Mouse (Mus musculus) lung, embryonic 14.5 days (tissue): ENCODE measurements at regions not wholly inside any gene's neighbourhood (a gene's known extent, or its start where the extent isn't known, plus 50 kb on each side); places are given as distances from the start of the nearest gene placed in this dataset.

Experiments used
- ATAC-seq: fragments of 200-750 bp; cut with Nextera tagmentation; 2 replicates; pipeline ENCODE4 v1.8.0; 2017; ENCODE audit warnings: mild to moderate bottlenecking, moderate TSS enrichment, moderate library complexity; ENCODE audit not compliant: insufficient read depth
- DNase-seq: peaks from one replicate; pipeline ENCODE4 v3.0.0-alpha.2; 2015
- H3K27ac ChIP-seq: fragments of 300-500 bp; sonication (generic); 2 replicates; pipeline ENCODE4 v1.5.1; 2014; ENCODE audit warnings: low read depth, mild to moderate bottlenecking, moderate library complexity
- H3K27me3 ChIP-seq: fragments of 300-500 bp; sonication (generic); 2 replicates; pipeline ENCODE4 v1.6.1; 2014; ENCODE audit warnings: low read length, control low read depth; ENCODE audit not compliant: insufficient read depth
- H3K36me3 ChIP-seq: fragments of 300-500 bp; sonication (generic); 2 replicates; pipeline ENCODE4 v1.6.1; 2014; ENCODE audit warnings: control low read depth; ENCODE audit not compliant: insufficient read depth
- H3K4me1 ChIP-seq: fragments of 300-500 bp; sonication (generic); 2 replicates; pipeline ENCODE4 v1.6.1; 2014; ENCODE audit warnings: antibody characterized with exemption, control low read depth; ENCODE audit not compliant: insufficient read depth
- H3K4me2 ChIP-seq: fragments of 300-500 bp; sonication (generic); 2 replicates; pipeline ENCODE4 v1.6.1; 2014; ENCODE audit warnings: mild to moderate bottlenecking
- H3K4me3 ChIP-seq: fragments of 300-500 bp; sonication (generic); 2 replicates; pipeline ENCODE4 v1.5.1; 2014; ENCODE audit warnings: low read depth, low read length
- H3K9ac ChIP-seq: fragments of 300-500 bp; sonication (generic); 2 replicates; pipeline ENCODE4 v1.6.1; 2014
- H3K9me3 ChIP-seq: fragments of 300-500 bp; sonication (generic); 2 replicates; pipeline ENCODE4 v1.6.1; 2016; ENCODE audit warnings: low read depth, low read length, control low read depth
- CTCF ChIP-seq: IDR thresholded peaks from 2 replicates; pipeline ENCODE4 v1.5.1; 2016; ENCODE audit warnings: antibody characterized with exemption, low read depth
- WGBS: fragments of 180-500 bp; shearing (Covaris S2); extraction: QIAGEN DNeasy Blood & Tissue Kit; methylation state at CpG from one replicate; pipeline ENCODE4 v1.1.7; 2014; 5-methylcytosine and 5-hydroxymethylcytosine counted together

DNA sequence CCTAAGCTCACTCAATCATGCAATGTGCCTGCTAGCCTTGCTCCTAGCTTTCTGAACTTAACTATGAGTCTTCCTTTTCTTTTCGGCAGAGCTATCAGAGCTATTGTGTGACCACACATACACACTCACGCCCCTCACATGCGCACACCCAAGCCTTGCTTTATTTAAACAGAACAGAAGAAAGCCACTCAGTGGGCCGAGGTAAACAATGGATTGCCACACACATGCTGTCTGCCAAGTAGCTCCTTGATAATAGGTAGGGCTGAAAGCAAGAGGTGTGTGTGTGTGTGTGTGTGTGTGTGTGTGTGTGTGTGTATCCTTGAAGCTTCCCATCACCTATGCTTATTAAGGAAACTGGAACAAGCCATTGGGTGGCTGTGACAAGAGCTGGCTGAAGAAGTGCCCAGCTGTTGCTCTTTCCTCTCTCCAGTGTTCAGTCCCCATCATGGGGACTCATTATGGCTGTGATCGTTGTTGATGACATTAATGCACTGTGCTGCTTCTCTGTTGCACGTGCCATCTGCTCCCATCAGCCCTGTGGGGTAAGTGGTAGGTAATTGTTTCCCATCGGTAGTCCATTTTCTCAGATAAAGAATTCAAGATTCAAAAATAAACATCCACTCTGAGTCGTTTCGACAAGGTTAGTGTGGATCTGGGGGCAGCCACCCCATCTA lies 201.3 kb upstream of the H2al1a start:
- Histone ChIP-seq H3K9me3 (no peaks in the 10 kb centered on the region), H3K27me3 (no peaks in the 10 kb centered on the region), H3K4me3 (no peak overlapping the region), H3K4me2 (no peak overlapping the region), H3K9ac (no peak overlapping the region), H3K4me1 (no peaks in the 10 kb centered on the region), H3K36me3 (no peaks in the 10 kb centered on the region), H3K27ac (no peak overlapping the region)
- TF ChIP-seq CTCF: no peak
- ATAC-seq (no peak), DNase-seq (no peak)
- 32% methylated on average over 9 of the region's 9 CpGs for WGBS

DNA sequence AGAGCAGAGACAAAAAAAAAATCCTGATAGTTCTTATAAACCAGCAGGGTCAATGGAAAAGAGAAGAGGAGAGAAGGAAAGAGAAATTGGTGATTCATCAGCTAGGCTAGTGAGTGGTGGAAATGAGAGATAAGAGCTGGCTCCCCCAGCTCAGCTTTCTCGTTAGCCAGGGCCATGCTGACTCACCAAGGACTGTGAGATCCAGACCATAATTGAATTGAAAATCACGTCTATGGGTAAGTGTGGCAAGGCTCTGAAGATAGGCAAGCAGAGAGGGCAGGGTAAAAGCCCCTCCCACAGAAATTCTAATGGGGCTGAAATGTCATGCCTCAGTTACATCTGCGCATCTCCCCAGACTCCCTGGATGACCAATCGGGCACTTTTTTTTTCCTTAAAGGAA lies 200.7 kb upstream of the H2al1a start:
- H3K27me3 ChIP-seq: no peaks in the 10 kb centered on the region
- H3K9me3 ChIP-seq: no peaks in the 10 kb centered on the region
- TF ChIP-seq CTCF: no peak
- DNase-seq (no peak), ATAC-seq (no peak)
- H3K27ac ChIP-seq: no peak overlapping the region
- no peak overlapping the region for H3K9ac ChIP-seq
- H3K4me1 ChIP-seq: no peaks in the 10 kb centered on the region
- WGBS: 29% methylated on average over 4 of the region's 4 CpGs
- H3K4me2 ChIP-seq: no peak overlapping the region
- H3K36me3 ChIP-seq: no peaks in the 10 kb centered on the region
- no peak overlapping the region for H3K4me3 ChIP-seq

DNA sequence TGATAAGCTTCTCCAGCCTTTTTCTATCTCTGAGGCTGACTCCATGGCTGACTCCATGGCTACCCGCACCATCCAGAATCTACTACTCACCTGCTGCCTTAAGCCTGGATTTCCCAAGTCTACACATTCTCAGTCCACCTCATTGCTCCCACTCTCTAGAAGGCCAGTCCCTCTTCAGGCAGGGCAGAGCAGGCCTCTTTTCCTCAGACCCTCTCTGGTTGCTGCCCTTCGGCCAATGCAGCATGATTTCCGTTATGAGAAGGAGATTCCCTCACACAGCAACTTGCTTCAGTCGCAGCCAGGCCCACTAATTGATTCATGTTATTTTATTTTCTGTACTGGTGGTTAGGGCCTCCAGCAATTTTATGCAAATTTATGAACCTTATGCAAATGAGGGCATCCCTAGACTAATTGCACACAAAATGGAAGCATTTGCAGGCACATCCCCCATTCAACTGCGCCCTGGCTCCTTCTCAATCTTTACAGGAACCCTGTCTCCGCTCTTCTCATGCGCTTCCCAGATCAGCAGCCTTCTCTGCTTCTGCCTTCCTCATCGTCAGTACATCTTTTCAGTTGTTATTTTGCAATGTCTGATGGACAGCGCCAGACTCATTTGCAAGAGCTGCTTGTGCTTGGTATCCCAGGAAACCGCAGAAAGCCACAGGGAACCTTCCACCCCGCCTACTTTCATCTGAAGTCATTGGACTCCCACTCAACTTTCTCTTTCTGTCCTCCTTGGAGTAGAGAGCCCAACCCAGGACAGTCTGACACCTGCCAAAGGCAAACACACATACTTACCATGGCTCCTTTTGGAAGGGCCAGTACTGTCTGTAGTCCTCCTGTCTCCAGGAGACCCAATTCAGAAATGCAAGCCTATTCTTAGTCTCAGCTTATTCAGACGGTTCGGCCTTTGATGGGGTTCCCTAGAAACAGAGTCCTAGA lies 199.6 kb upstream of the H2al1a start:
- 66% methylated on average over 13 of the region's 13 CpGs for WGBS
- H3K4me1 ChIP-seq: no peaks in the 10 kb centered on the region
- ATAC-seq (no peak), DNase-seq (no peak)
- no peak for TF ChIP-seq CTCF
- no peak overlapping the region for H3K27ac ChIP-seq
- no peak overlapping the region for H3K4me3 ChIP-seq
- H3K36me3 ChIP-seq: no peaks in the 10 kb centered on the region
- no peaks in the 10 kb centered on the region for H3K27me3 ChIP-seq
- no peaks in the 10 kb centered on the region for H3K9me3 ChIP-seq
- H3K9ac ChIP-seq: no peak overlapping the region
- no peak overlapping the region for H3K4me2 ChIP-seq

DNA sequence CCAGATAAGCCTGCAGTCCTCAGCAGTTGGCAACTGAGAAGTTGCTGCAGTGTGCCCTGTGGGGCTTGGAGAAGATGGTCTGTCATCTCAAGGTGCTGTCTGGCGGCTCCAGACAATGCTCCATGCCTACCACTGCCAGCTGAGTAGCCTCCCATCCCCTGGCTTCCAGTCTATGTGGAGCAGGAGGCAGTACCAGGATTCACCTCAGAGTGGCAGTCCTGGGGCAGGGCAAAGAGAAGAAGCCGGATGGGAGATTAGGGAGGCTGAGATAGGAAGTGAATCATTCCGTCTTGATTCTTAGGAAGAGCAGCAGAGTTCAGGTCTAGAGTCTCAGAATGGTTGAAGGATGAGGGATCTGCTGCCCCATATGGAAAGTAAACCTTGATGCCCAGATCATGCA lies 198.1 kb upstream of the H2al1a start:
- Histone ChIP-seq H3K27me3 (no peaks in the 10 kb centered on the region), H3K36me3 (no peaks in the 10 kb centered on the region), H3K4me2 (no peak overlapping the region), H3K4me1 (no peaks in the 10 kb centered on the region), H3K9ac (no peak overlapping the region), H3K9me3 (no peaks in the 10 kb centered on the region), H3K4me3 (no peak overlapping the region), H3K27ac (no peak overlapping the region)
- DNase-seq: peak; percentile 23
- WGBS: 29% methylated on average over 3 of the region's 3 CpGs
- peak; percentile 55 for TF ChIP-seq CTCF
- ATAC-seq: no peak

DNA sequence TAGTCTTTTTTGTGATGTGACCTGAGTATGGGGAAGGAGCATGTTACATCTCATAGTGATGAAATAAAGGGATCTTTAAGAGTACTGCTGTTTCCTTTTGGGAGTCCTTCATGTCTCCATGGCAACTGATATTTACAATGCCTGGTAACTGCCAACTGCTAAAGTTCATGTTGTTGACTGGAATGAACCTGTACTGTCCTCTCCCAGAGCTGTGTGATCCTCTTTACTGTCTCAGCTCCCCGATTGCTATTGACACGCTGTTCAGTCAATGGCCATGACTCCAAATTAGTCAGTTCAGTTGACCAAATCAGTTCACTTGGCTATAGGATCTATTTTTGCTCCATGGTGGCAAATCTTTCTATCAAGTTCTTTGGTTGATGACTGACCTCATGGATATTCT lies 167.8 kb upstream of the H2al1a start:
- H3K36me3 ChIP-seq: no peaks in the 10 kb centered on the region
- H3K9me3 ChIP-seq: no peaks in the 10 kb centered on the region
- TF ChIP-seq CTCF: no peak
- DNase-seq (no peak), ATAC-seq (no peak)
- no peaks in the 10 kb centered on the region for H3K27me3 ChIP-seq
- H3K4me2 ChIP-seq: no peak overlapping the region
- H3K4me3 ChIP-seq: no peak overlapping the region
- no peak overlapping the region for H3K9ac ChIP-seq
- H3K4me1 ChIP-seq: no peaks in the 10 kb centered on the region
- 87% methylated on average over 2 of the region's 2 CpGs for WGBS
- H3K27ac ChIP-seq: no peak overlapping the region

DNA sequence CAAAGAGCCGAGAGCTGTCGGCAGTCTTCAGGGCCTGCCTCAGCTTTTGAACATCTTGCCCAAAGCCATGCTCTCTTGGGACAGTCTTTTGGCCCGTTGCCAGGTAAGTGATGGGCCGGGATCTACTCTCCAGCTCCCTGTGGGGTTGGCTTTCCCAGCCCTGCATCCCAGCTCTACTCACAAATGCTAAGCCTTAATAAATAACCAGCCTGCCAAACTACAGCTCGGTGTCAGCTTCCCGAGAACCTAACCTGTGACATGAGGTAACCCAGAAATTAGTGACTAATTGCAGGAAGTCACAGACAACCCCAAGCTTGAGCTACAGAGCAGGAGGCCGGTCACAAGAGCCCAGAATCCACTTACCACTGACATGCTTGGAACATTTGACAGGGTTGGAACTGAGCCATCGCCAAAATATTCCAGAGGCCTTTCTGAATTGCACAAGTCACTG lies 159.1 kb upstream of the H2al1a start:
- H3K4me1 ChIP-seq: no peaks in the 10 kb centered on the region
- H3K9me3 ChIP-seq: no peaks in the 10 kb centered on the region
- H3K36me3 ChIP-seq: no peaks in the 10 kb centered on the region
- TF ChIP-seq CTCF: no peak
- ATAC-seq (peak; percentile 71; the same call in 1 of the 2 replicates), DNase-seq (peak; percentile 83)
- WGBS: 42% methylated on average over 8 of the region's 8 CpGs
- no peaks in the 10 kb centered on the region for H3K27me3 ChIP-seq
- H3K4me2 ChIP-seq: no peak overlapping the region
- H3K4me3 ChIP-seq: no peak overlapping the region
- H3K27ac ChIP-seq: no peak overlapping the region
- no peak overlapping the region for H3K9ac ChIP-seq

DNA sequence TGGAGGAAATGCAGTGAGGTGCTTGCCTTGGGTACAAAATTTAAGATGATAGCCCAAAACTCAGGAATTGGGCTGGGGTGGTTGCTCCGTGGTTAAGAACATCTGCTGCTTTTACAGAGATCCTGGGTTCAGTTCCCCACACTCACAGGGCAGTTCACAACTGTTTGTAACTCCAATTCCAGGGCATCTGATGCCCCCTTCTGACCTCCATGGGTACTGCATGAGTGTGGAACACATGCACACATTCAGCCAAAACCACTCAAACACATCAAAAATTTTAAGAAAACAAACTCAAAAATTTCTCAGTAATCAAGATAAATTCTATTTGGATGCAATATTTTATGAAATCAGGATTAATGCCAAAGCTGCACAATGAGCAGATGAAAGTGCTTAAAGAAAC lies 157.8 kb upstream of the H2al1a start:
- H3K4me3 ChIP-seq: no peak overlapping the region

More for the DNA sequence above, 157.8 kb upstream of the H2al1a start:
- ATAC-seq: no peak
- WGBS: 67% methylated on average over 1 of the region's 1 CpGs
- Histone ChIP-seq H3K36me3 (no peaks in the 10 kb centered on the region), H3K4me1 (no peaks in the 10 kb centered on the region), H3K27ac (no peak overlapping the region), H3K27me3 (no peaks in the 10 kb centered on the region), H3K4me2 (no peak overlapping the region), H3K9ac (no peak overlapping the region), H3K9me3 (no peaks in the 10 kb centered on the region)
- peak; percentile 19; the same call in 1 of the 2 replicates for TF ChIP-seq CTCF
- no peak for DNase-seq
